Mouse (Mus musculus): ENCODE data around the gene Amz2.

Gene Amz2

GRCm38 (mm10) chr11:109425392-109426271 is at the start of gene Amz2:
Amz2 (plus strand) TSS chr11:109425946.
- peak; percentile 96 for DNase-seq (ENCODE audit: low spot score)

- DNase-seq (ENCODE audit: low spot score): no peak
Measured at GRCm38 (mm10) chr11:109376484-109377143, 49.1 kb upstream of the Amz2 start.

GRCm38 (mm10) chr11:109377477-109377876 is 48.3 kb upstream of the Amz2 start:
- no peak for DNase-seq (ENCODE audit: low spot score)

- DNase-seq (ENCODE audit: low spot score): no peak
Measured at GRCm38 (mm10) chr11:109378051-109378450, 47.7 kb upstream of the Amz2 start.

GRCm38 (mm10) chr11:109380662-109381061 is 45.1 kb upstream of the Amz2 start:
- DNase-seq (ENCODE audit: low spot score): no peak

- DNase-seq (ENCODE audit: low spot score): no peak
Measured at GRCm38 (mm10) chr11:109385296-109385695, 40.5 kb upstream of the Amz2 start.

- DNase-seq (ENCODE audit: low spot score): no peak
Measured at GRCm38 (mm10) chr11:109389046-109389445, 36.7 kb upstream of the Amz2 start.

GRCm38 (mm10) chr11:109391200-109391599 is 34.5 kb upstream of the Amz2 start:
- no peak for DNase-seq (ENCODE audit: low spot score)

GRCm38 (mm10) chr11:109391760-109392159 is 34.0 kb upstream of the Amz2 start:
- no peak for DNase-seq (ENCODE audit: low spot score)

- DNase-seq (ENCODE audit: low spot score): no peak
Measured at GRCm38 (mm10) chr11:109392601-109393000, 33.1 kb upstream of the Amz2 start.

- DNase-seq (ENCODE audit: low spot score): no peak
Measured at GRCm38 (mm10) chr11:109394758-109395157, 31.0 kb upstream of the Amz2 start.

GRCm38 (mm10) chr11:109395291-109395690 is 30.5 kb upstream of the Amz2 start:
- no peak for DNase-seq (ENCODE audit: low spot score)

GRCm38 (mm10) chr11:109406431-109406830 is 19.3 kb upstream of the Amz2 start:
- DNase-seq (ENCODE audit: low spot score): no peak

GRCm38 (mm10) chr11:109410197-109410980 is 15.4 kb upstream of the Amz2 start:
- DNase-seq (ENCODE audit: low spot score): no peak

GRCm38 (mm10) chr11:109413617-109414016 is 12.1 kb upstream of the Amz2 start, which contains the start of gene 9930022D16Rik:
9930022D16Rik (plus strand) TSS chr11:109413917.
- no peak for DNase-seq (ENCODE audit: low spot score)

GRCm38 (mm10) chr11:109414802-109415201 is 10.9 kb upstream of the Amz2 start:
- DNase-seq (ENCODE audit: low spot score): no peak

- DNase-seq (ENCODE audit: low spot score): no peak
Measured at GRCm38 (mm10) chr11:109416709-109417420, 8.9 kb upstream of the Amz2 start.

- no peak for DNase-seq (ENCODE audit: low spot score)
Measured at GRCm38 (mm10) chr11:109417472-109418040, 8.2 kb upstream of the Amz2 start.

GRCm38 (mm10) chr11:109419461-109419860 is 6.3 kb upstream of the Amz2 start:
- no peak for DNase-seq (ENCODE audit: low spot score)

- no peak for DNase-seq (ENCODE audit: low spot score)
Measured at GRCm38 (mm10) chr11:109419961-109420566, 5.7 kb upstream of the Amz2 start.

GRCm38 (mm10) chr11:109420567-109420962 is 5.2 kb upstream of the Amz2 start:
- no peak for DNase-seq (ENCODE audit: low spot score)
